Mouse (Mus musculus) cerebellum, adult 2 months (tissue): Measurements from ENCODE around the gene Mid2. TPM values are rescaled to one million over a fixed set of nuclear protein-coding genes. Genes with fewer than 3 reads are reported as not detected.
"Not testable (repeated sequence)": the region's sequence is repeated elsewhere in the genome, so short reads cannot be mapped to it uniquely, and the experiment has no call there.

ENCODE experiments used
- DNase-seq, 2 experiments: peaks; one replicate each; pipeline ENCODE4 v3.0.0; 2021
- H3K27ac ChIP-seq: fragments of 200-500 bp; 2 replicates; pipeline ENCODE4 v1.5.1; 2012; ENCODE audit warnings: low read length, control low read depth, inconsistent platforms; ENCODE audit not compliant: insufficient read depth
- H3K27me3 ChIP-seq: fragments of 200-500 bp; 2 replicates; pipeline ENCODE4 v1.6.1; 2012; ENCODE audit warnings: inconsistent platforms, mild to moderate bottlenecking, low read length, moderate library complexity; ENCODE audit not compliant: control insufficient read depth, insufficient read depth
- H3K4me1 ChIP-seq: fragments of 200-500 bp; 2 replicates; pipeline ENCODE4 v1.6.1; 2011; ENCODE audit warnings: low read length; ENCODE audit not compliant: control insufficient read depth, insufficient read depth
- H3K4me3 ChIP-seq: fragments of 200-500 bp; replicated peaks from 2 replicates; pipeline ENCODE3; 2011; ENCODE audit warnings: mild to moderate bottlenecking, low read depth, low read length, control low read depth; ENCODE audit not compliant: insufficient read depth
- CTCF ChIP-seq: fragments of 200-500 bp; IDR thresholded peaks from 2 replicates; pipeline ENCODE4 v1.5.1; 2011; ENCODE audit warnings: low read depth, mild to moderate bottlenecking, control low read depth, low read length, moderate library complexity, borderline replicate concordance; ENCODE audit not compliant: insufficient read depth
- POLR2A ChIP-seq: fragments of 200-500 bp; IDR thresholded peaks from 2 replicates; pipeline ENCODE4 v1.6.1; 2011; ENCODE audit warnings: low read length, control low read depth, borderline replicate concordance; ENCODE audit not compliant: insufficient read depth
- WGBS: fragments of 180-500 bp; shearing (Covaris S2); methylation state at CpG from one replicate; pipeline ENCODE4 v1.1.7; 2018; 5-methylcytosine and 5-hydroxymethylcytosine counted together
- polyA plus RNA-seq: library from polyadenylated mRNA; depleted of rRNA; stranded (reverse); fragments of >200 nt; gene quantifications from 2 replicates; pipeline ENCODE4 v1.2.3, GENCODE M21; 2012

The Mid2 gene
- polyA plus RNA-seq, 1 experiment: 16.3 TPM

- Histone ChIP-seq H3K27me3 (no peaks in the 10 kb centered on the region), H3K4me3 (no peak overlapping the region), H3K27ac (no peak overlapping the region), H3K4me1 (no peaks in the 10 kb centered on the region)
- no peak for DNase-seq
- WGBS: 89% methylated on average over 5 of the region's 5 CpGs
- TF ChIP-seq POLR2A (no peak), CTCF (no peak)
Measured at GRCm38 (mm10) chrX:140675444-140675843, 11.0 kb downstream of the Mid2 start.

GRCm38 (mm10) chrX:140688335-140688734, 23.9 kb downstream of the Mid2 start:
- Histone ChIP-seq H3K4me3 (no peak overlapping the region), H3K27me3 (no peaks in the 10 kb centered on the region), H3K27ac (no peak overlapping the region), H3K4me1 (no peaks in the 10 kb centered on the region)
- DNase-seq: peak in 1 of 2 experiments; percentile 57
- TF ChIP-seq POLR2A (no peak), CTCF (no peak)
- 23% methylated on average over 2 of the region's 2 CpGs for WGBS

- H3K4me1 ChIP-seq, H3K27ac ChIP-seq, H3K4me3 ChIP-seq, H3K27me3 ChIP-seq, DNase-seq: not testable (repeated sequence)
- 51% methylated on average over 6 of the region's 7 CpGs for WGBS
Measured at GRCm38 (mm10) chrX:140697872-140698463, 33.6 kb downstream of the Mid2 start.

GRCm38 (mm10) chrX:140703224-140703623, 38.8 kb downstream of the Mid2 start:
- Histone ChIP-seq H3K27me3 (no peaks in the 10 kb centered on the region), H3K27ac (no peak overlapping the region), H3K4me3 (no peak overlapping the region), H3K4me1 (peaks cover 3% of the 10 kb centered on the region; the same call in 1 of the 2 replicates)
- TF ChIP-seq CTCF (no peak), POLR2A (no peak)
- 25% methylated on average over 1 of the region's 1 CpGs for WGBS
- DNase-seq: peak in 1 of 2 experiments; percentile 40

- H3K27ac ChIP-seq: no peak overlapping the region
- no peaks in the 10 kb centered on the region for H3K27me3 ChIP-seq
- peak in 1 of 2 experiments; percentile 6 for DNase-seq
- no peak for TF ChIP-seq CTCF
- no peak for TF ChIP-seq POLR2A
- H3K4me3 ChIP-seq: no peak overlapping the region
- 73% methylated on average over 4 of the region's 4 CpGs for WGBS
- peaks cover 3% of the 10 kb centered on the region; the same call in 1 of the 2 replicates for H3K4me1 ChIP-seq
Measured at GRCm38 (mm10) chrX:140706077-140706476, 41.7 kb downstream of the Mid2 start.

- 53% methylated on average over 4 of the region's 4 CpGs for whole genome bisulfite sequencing
- no peaks in the 10 kb centered on the region for H3K27me3 ChIP-seq
- no peak overlapping the region for H3K4me3 ChIP-seq
- peak in 1 of 2 experiments; percentile 17 for DNase-seq
- TF ChIP-seq POLR2A (no peak), CTCF (no peak)
- H3K27ac ChIP-seq: no peak overlapping the region
- no peaks in the 10 kb centered on the region for H3K4me1 ChIP-seq
Measured at GRCm38 (mm10) chrX:140722400-140722799, 58.0 kb downstream of the Mid2 start.

- H3K4me3 ChIP-seq: no peak overlapping the region
- H3K4me1 ChIP-seq: no peaks in the 10 kb centered on the region
- DNase-seq: no peak
- H3K27me3 ChIP-seq: no peaks in the 10 kb centered on the region
- H3K27ac ChIP-seq: no peak overlapping the region
- TF ChIP-seq CTCF (no peak), POLR2A (no peak)
Measured at GRCm38 (mm10) chrX:140738986-140739385, 74.6 kb downstream of the Mid2 start.

- H3K4me3 ChIP-seq: no peak overlapping the region
- DNase-seq: no peak
- H3K4me1 ChIP-seq: no peaks in the 10 kb centered on the region
- WGBS: 29% methylated on average over 5 of the region's 5 CpGs
- no peaks in the 10 kb centered on the region for H3K27me3 ChIP-seq
- no peak overlapping the region for H3K27ac ChIP-seq
- TF ChIP-seq POLR2A (no peak), CTCF (no peak)
Measured at GRCm38 (mm10) chrX:140743213-140743612, 78.8 kb downstream of the Mid2 start.
